Mouse (Mus musculus) brown adipose tissue, adult 24 weeks (tissue): ENCODE results near the gene Wdr83. TPM values are rescaled to one million over a fixed set of nuclear protein-coding genes. Genes with fewer than 3 reads are reported as not detected.
"Not testable (repeated sequence)": the region's sequence is repeated elsewhere in the genome, so short reads cannot be mapped to it uniquely, and the experiment has no call there.

Source experiments
- H3K27ac ChIP-seq: fragments of 200-500 bp; replicated peaks from 2 replicates; pipeline ENCODE4 v1.5.1; 2012; ENCODE audit warnings: low read depth, mild to moderate bottlenecking, low read length
- H3K4me1 ChIP-seq: fragments of 200-500 bp; 2 replicates; pipeline ENCODE4 v1.6.1; 2012; ENCODE audit warnings: low read length, mixed read lengths; ENCODE audit not compliant: control insufficient read depth, insufficient read depth, insufficient read length
- H3K4me3 ChIP-seq: fragments of 200-500 bp; 2 replicates; pipeline ENCODE4 v1.5.1; 2012; ENCODE audit warnings: low read depth, mild to moderate bottlenecking, low read length, moderate library complexity; ENCODE audit not compliant: insufficient read depth
- polyA plus RNA-seq: library from polyadenylated mRNA; stranded (reverse); fragments of >200 nt; gene quantifications from 2 replicates; pipeline ENCODE4 v1.2.4, GENCODE M21; 2012; ENCODE audit not compliant: missing spikeins, insufficient read depth, insufficient read length

Wdr83 gene
- polyA plus RNA-seq, 1 experiment: 28.7 TPM

DNA sequence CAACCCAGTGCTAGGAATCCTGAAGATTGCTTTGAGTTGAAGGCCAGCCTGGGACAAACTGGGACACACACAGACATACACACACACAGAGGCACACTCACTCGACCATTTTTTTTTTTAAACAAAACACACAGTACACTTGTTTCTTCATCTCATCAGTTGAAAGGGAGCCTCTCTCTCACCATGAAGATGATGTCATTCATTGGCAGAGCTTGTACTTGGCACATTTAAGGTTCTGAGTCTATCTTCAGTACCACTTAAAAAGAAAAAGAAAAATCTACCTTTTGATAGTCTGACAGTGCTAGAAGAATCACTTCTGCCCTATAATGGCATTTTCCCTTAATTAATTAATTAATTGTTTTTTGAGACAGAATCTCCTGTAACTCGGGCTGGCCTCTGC lies 7.7 kb upstream of the Wdr83 start:
- no peak overlapping the region for H3K27ac ChIP-seq
- H3K4me3 ChIP-seq: no peak overlapping the region
- no peaks in the 10 kb centered on the region for H3K4me1 ChIP-seq

DNA sequence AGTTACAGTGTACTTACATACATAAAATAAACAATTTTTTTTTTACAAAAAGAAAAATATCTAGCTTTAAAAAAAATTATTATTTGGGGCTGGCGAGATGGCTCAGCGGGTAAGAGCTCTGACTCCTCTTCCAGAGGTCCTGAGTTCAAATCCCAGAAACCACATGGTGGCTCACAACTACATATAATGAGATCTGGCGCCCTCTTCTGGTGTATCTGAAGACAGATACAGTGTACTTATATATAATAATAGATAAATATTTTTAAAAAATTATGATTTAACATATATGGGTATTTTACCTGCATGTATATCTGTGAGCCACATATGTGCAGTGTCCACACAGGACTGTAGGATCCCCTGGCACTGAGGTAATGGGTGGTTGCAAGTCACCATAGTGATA lies 5.1 kb upstream of the Wdr83 start:
- Histone ChIP-seq H3K27ac (no peak overlapping the region), H3K4me1 (no peaks in the 10 kb centered on the region), H3K4me3 (no peak overlapping the region)

GRCm38 (mm10) chr8:85084633-85085032 lies 3.5 kb upstream of the Wdr83 start:
- Histone ChIP-seq H3K4me3 (peak overlapping the region; percentile 79), H3K27ac (no peak overlapping the region), H3K4me1 (no peaks in the 10 kb centered on the region)

- H3K4me1 ChIP-seq: no peaks in the 10 kb centered on the region
- peak within 1 kb of the TSS; percentile 79 for H3K4me3 ChIP-seq
- H3K27ac ChIP-seq: peak within 1 kb of the TSS; percentile 18; the same call in 1 of the 2 replicates
Measured at GRCm38 (mm10) chr8:85083108-85083813, 2.2 kb upstream of the Wdr83 start, which contains the start of gene Man2b1. TSS of gene Man2b1 (plus strand) at chr8:85083270.

GRCm38 (mm10) chr8:85082169-85082568 lies 1.1 kb upstream of the Wdr83 start:
- not testable (repeated sequence) for H3K4me1 ChIP-seq, H3K27ac ChIP-seq, H3K4me3 ChIP-seq

DNA sequence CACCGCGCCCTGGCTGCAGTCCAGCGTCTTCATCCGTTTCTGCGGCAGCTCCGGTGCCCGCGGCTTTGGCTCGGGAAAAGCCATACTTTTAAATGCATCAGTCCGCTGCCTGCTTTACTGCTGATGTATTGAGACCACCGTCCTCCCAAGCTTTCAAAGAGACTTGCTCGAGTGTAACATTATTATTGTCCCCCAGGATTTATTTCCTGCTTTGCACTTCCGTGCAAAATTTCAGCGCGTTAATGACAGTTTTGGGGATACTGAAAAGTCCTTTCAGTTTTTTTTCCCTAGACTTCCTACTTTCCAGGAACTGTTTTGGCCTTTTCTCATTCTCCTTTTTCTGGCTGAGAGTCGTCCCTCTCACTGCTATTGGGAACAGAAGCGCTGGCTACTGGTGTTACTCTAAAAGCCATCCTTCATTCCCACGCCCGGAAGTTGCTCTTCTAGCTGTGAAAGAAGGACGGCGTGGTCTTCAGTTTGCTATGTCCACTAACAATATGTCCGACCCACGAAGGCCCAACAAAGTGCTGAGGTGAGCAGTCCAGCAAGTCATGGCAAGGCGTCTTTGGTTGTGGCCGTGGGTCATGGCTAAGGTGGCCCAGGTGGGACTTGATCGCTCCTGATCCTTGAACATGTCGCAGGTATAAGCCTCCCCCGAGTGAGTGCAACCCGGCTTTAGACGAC lies 432 bp downstream of the Wdr83 start, which contains the start of gene Wdr83os:
TSS of gene Wdr83os (plus strand) at position 209 of the 684 bp plus-strand sequence.
- Histone ChIP-seq H3K4me1 (no peaks in the 10 kb centered on the region), H3K4me3 (peak within 1 kb of the TSS; percentile 99), H3K27ac (peak within 1 kb of the TSS; percentile 96)

DNA sequence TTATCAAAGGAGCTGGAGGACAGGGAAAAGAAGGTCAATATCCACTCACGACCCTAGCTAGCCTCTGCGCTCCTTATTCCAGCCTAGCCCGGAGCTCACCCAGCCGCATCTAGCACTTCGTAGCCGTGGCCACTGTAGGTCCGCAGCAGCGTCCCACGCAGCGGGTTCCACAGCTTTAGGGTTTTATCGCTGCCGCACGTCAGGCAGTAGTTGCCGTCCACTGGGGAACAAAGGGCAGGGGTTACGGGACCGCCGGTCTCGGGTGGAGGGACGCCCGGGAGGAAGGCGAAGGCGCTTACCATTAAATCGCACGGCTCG lies 933 bp downstream of the Wdr83 start:
- Histone ChIP-seq H3K27ac (peak overlapping the region; percentile 96), H3K4me3 (peak overlapping the region; percentile 99), H3K4me1 (no peaks in the 10 kb centered on the region)

DNA sequence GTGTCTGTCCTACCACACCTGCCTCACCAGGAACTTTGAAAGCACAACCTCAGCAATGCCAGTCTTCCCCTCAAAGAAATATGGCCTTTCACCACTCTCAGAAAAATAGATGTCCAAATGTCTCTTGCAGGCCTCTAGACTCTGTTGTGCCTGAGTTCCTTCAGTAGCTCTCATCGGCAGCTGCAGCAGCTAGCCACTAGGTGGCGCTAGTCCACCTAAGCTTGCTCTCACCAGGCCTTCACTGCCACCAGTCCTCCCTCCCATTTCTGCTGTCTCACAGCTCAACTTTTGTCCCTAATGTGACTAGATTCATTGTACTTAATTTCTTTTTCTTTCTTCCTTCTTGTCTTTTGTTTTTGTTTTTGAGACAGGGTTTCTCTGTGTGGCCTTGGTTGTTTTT lies 4.1 kb downstream of the Wdr83 start:
- no peak overlapping the region for H3K4me3 ChIP-seq
- no peaks in the 10 kb centered on the region for H3K4me1 ChIP-seq
- H3K27ac ChIP-seq: no peak overlapping the region

DNA sequence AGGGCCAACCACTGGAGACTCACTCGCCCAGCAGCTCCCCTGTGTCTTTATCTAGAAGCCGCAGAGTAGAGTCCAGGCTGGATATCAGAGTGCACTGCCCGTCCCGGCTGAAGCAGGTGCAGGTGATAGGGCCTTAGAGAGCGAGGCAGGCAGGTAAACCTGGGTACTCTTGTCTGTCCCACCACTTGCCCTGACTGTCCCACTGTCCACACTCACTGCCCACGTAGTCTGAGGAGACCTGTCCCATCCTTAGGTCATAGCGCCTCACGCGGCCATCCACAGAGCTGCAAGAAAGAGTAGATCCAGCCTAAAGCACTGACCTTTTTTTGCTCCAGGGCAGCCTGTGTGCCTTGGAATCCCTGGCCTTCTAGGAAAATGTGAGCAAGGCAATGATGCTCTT lies 5.1 kb downstream of the Wdr83 start:
- H3K4me3 ChIP-seq: no peak overlapping the region
- 0 out of 2 replicates have a peak, but pooled peaks cover under 1% of the 10 kb centered on the region for H3K4me1 ChIP-seq
- H3K27ac ChIP-seq: no peak overlapping the region

GRCm38 (mm10) chr8:85074617-85075016 lies 6.5 kb downstream of the Wdr83 start:
- Histone ChIP-seq H3K27ac (no peak overlapping the region), H3K4me1 (peaks cover 2% of the 10 kb centered on the region; the same call in 1 of the 2 replicates), H3K4me3 (no peak overlapping the region)

GRCm38 (mm10) chr8:85074167-85074566 lies 6.9 kb downstream of the Wdr83 start:
- no peak overlapping the region for H3K4me3 ChIP-seq
- no peak overlapping the region for H3K27ac ChIP-seq
- H3K4me1 ChIP-seq: peaks cover 2% of the 10 kb centered on the region; the same call in 1 of the 2 replicates

- Histone ChIP-seq H3K4me3 (no peak overlapping the region), H3K27ac (no peak overlapping the region), H3K4me1 (peaks cover 2% of the 10 kb centered on the region; the same call in 1 of the 2 replicates)
Measured at GRCm38 (mm10) chr8:85073041-85073612, 8.0 kb downstream of the Wdr83 start.

DNA sequence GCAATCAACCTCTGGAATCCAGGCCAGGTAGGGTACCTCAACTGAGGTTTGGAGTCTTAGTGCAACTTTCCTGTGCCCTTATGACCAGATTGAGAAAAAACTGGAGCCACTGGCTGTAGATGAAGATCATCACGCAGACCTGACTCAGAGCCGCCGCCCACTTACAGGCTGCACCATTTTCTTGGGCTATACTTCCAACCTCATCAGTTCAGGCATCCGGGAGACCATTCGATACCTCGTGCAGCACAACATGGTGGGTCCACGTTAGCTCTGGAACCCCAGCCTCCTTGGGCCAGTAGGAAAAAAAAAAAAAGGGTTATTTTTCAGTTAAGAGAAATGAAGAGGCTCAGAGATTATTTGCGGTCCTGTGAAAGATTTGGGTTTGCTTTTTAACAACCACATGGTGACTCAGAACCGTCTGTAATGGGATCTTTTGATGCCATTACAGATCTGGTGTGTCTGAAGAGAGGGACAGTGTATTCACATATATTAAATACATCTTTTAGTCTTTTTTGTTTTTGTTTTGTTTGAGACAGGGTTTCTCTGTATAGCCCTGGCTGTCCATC lies 8.7 kb downstream of the Wdr83 start:
- H3K4me1 ChIP-seq: peaks cover 2% of the 10 kb centered on the region; the same call in 1 of the 2 replicates
- peak overlapping the region; percentile 44; the same call in 1 of the 2 replicates for H3K27ac ChIP-seq
- peak overlapping the region; percentile 95 for H3K4me3 ChIP-seq

GRCm38 (mm10) chr8:85071514-85072281 lies 9.4 kb downstream of the Wdr83 start, which contains the start of gene Dhps:
TSS of gene Dhps (plus strand) at chr8:85071757.
- Histone ChIP-seq H3K4me1 (peaks cover 2% of the 10 kb centered on the region; the same call in 1 of the 2 replicates), H3K4me3 (peak within 1 kb of the TSS; percentile 95), H3K27ac (peak within 1 kb of the TSS; percentile 93)
